Mouse (Mus musculus) megakaryocyte progenitor cell, adult 5-6 weeks (primary cell): ENCODE measurements around the gene Utp20. TPM values are rescaled to one million over a fixed set of nuclear protein-coding genes. Genes with fewer than 3 reads are reported as not detected.

Experiments
- ATAC-seq: replicated peaks from 2 replicates; pipeline ENCODE4 v1.8.0; 2016; ENCODE audit warnings: mild to moderate bottlenecking, moderate TSS enrichment, inconsistent platforms; ENCODE audit not compliant: poor library complexity
- total RNA-seq, 2 experiments: library from RNA; stranded (forward) in 1 of 2; stranded (reverse) in 1 of 2; fragments of 157-497, 149-512 nt in 1 of 2; fragments of 200-1000 nt in 1 of 2; gene quantifications; 2 replicates each; pipeline versions ENCODE4 v1.2.3 to v1.2.4; 2015 to 2017

Utp20 gene
- total RNA-seq, 2 experiments from 2014 or later: 30.4 to 57.6 TPM

- no peak for ATAC-seq
Measured at GRCm38 (mm10) chr10:88717756-88718025, 108.9 kb downstream of the Utp20 start.

GRCm38 (mm10) chr10:88716986-88717755 is 109.4 kb downstream of the Utp20 start:
- no peak for ATAC-seq

- ATAC-seq: no peak
Measured at GRCm38 (mm10) chr10:88715621-88716020, 111.0 kb downstream of the Utp20 start.

GRCm38 (mm10) chr10:88714744-88715143 is 111.9 kb downstream of the Utp20 start:
- ATAC-seq: peak; percentile 52

- peak; percentile 76 for ATAC-seq
Measured at GRCm38 (mm10) chr10:88712359-88712758, 114.2 kb downstream of the Utp20 start.

GRCm38 (mm10) chr10:88708671-88709523 is 117.7 kb downstream of the Utp20 start:
- ATAC-seq: peak; percentile 79

GRCm38 (mm10) chr10:88700938-88701337 is 125.7 kb downstream of the Utp20 start:
- ATAC-seq: no peak

Other genes starting within 250 kb of the Utp20 start
- not detected in 2 replicates for gene Mybpc1, start 221.7 kb downstream of the Utp20 start, total RNA-seq (2015)
- not detected in 2 replicates for gene Mybpc1, start 221.7 kb downstream of the Utp20 start, total RNA-seq (2017)
- 0.39 and 0.42 TPM in 2 replicates for gene Spic, start 141.8 kb downstream of the Utp20 start, total RNA-seq (2015)
- gene Spic, start 141.8 kb downstream of the Utp20 start, total RNA-seq (2017): 0.07 and 0.62 TPM in 2 replicates
- gene Arl1, start 95.9 kb downstream of the Utp20 start, total RNA-seq (2015): 101 and 115 TPM in 2 replicates
- gene Arl1, start 95.9 kb downstream of the Utp20 start, total RNA-seq (2017): 104 and 116 TPM in 2 replicates
- gene Slc5a8, start 59.2 kb upstream of the Utp20 start, total RNA-seq (2015): not detected in 2 replicates
- not detected in 2 replicates for gene Slc5a8, start 59.2 kb upstream of the Utp20 start, total RNA-seq (2017)